Mouse (Mus musculus) erythroid progenitor cell, adult 5-6 weeks (primary cell): ENCODE data around the gene Rcan1. TPM values are rescaled to one million over a fixed set of nuclear protein-coding genes. Genes with fewer than 3 reads are reported as not detected.

Experiments used
- ATAC-seq: replicated peaks from 2 replicates; pipeline ENCODE4 v1.8.0; 2016; ENCODE audit warnings: moderate number of reproducible peaks, mild to moderate bottlenecking, moderate TSS enrichment, inconsistent platforms; ENCODE audit not compliant: poor library complexity, low FRiP score, severe bottlenecking
- total RNA-seq, 2 experiments: library from RNA; stranded (forward) in 1 of 2; stranded (reverse) in 1 of 2; fragments of 150-400 nt in 1 of 2; fragments of 186-747, 209-891 nt in 1 of 2; gene quantifications; 2 replicates each; pipeline versions ENCODE4 v1.2.3 to v1.2.4; 2015 to 2017; ENCODE audit warnings: low replicate concordance in 2 of 2

Rcan1 gene
- total RNA-seq, 2 experiments from 2014 or later: 3.4 to 3.9 TPM

- ATAC-seq: peak; percentile 61
These were observed 4.6 kb upstream of the Rcan1 start for GRCm38 (mm10) chr16:92475093-92475860.

DNA sequence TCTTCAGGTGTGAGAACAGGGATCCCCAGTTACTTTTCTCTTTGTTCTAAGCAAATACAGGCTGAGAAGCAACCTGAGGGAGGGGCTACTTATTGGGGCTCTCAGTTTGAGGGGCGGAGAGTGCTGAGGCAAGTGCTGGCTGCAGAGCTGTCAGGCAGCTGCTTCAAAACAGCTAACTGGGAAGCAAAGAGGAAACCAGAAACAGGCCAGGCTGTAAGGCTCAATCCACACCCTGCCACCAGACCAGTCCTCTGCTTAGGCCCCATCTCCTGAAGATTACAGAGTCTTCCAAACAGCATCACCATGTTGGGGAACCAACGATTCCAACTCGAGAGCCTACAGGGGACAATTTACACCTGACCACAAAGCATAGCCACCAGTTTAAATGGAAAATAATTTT lies 2.2 kb upstream of the Rcan1 start:
- ATAC-seq: no peak

GRCm38 (mm10) chr16:92468459-92468858 lies 2.2 kb downstream of the Rcan1 start:
- ATAC-seq: no peak

- ATAC-seq: no peak
These were observed 3.6 kb downstream of the Rcan1 start for GRCm38 (mm10) chr16:92467041-92467440.

GRCm38 (mm10) chr16:92465642-92466526 lies 4.8 kb downstream of the Rcan1 start:
- ATAC-seq: peak; percentile 98

DNA sequence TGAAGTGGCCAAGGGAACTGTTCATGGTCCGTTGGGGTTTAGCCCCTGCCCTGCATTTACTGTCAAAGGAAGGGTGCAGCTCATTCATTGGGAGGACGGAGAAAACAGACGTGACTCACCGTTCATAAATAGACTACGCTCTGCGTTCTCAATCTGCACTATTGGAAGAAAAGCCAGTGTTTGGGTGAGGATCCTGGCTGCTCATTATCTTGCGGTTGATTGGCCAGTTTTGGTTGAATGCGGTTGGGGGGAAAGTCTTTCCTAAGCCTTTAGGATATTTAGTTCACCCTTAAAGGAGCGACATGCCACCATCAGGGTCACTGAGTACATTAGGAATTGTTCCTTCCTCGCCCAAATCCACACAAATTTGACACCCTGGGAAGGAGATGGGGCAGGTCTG lies 5.4 kb downstream of the Rcan1 start:
- no peak for ATAC-seq

- peak; percentile 43; the same call in 1 of the 2 replicates for ATAC-seq
These were observed 6.2 kb downstream of the Rcan1 start for GRCm38 (mm10) chr16:92464390-92464972.

- ATAC-seq: no peak
These were observed 9.3 kb downstream of the Rcan1 start for GRCm38 (mm10) chr16:92461412-92461811.

DNA sequence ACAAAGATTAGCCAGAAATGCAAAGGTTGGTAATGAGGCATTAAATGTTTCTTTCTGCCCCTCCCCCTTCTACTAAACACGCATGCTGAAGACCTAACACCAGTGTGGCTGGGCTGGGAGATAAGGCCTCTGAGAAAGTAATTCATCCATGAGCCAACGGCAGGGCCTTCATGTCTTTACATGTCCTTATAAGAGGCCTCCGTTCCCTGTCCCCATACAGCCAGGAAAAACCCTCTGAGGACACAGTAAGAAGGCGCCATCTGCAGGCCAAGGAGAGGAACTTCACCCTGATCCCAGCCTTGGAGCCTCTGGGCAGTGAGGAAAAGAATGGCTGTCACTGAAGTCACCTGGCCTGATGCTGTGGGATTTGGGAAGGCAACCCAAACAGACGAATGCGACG lies 13.1 kb downstream of the Rcan1 start:
- no peak for ATAC-seq

DNA sequence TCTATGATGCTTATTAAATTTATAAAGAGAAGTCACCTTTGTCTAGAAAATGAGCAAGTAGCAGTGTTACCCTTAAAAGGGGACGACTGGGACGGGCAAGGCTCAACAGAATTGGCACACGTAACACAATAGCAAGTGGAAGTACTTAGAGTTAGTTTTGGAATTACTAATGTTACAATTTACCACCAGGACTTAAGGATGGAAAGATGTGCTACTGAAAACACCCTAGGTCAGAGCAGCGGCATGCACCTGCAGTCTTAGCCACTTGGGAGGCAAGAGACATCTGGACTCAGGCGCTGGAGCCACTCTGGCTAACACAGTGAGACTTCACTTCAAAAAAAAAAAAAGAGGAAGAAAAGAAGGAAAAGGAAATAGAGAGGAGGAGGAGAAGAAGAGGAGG lies 14.7 kb downstream of the Rcan1 start:
- ATAC-seq: no peak

DNA sequence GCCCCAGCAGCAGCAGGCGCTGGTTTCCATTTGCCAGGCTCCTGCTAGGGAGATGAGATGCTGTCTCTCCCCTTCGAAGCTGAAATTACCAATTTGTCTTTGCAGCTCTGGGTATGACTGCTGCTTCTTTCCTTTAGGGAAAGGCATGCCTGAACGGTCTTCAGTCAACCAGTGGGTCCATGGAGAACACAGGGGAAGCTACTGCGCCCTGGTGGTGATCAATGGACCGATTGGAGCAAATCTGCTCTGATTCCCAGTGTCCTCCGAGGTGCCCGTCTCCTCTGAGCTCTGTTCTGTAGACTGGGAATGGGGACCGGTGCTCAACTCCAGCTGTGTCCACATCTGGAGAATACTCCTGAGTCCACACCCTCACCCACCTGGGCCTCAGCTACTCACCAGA lies 15.2 kb downstream of the Rcan1 start:
- no peak for ATAC-seq

DNA sequence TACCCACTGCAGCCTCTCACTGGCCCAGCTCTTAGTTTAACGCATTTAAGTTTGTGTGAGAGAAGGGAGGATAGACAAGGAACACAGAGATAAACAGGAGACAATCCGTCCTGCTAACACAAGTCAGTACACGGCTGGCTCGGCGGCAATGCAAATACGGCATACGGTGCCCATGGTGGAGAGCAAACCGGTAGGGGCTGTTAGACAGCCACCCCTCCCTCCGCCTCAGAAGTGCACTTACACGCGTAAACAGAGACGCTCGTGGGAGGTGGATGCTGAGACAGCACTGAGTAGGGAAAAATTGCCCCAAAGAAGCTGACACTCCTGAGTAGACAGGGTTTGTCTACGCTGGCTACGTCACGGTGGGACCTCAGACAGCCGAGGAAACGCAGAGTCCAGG lies 16.2 kb downstream of the Rcan1 start:
- ATAC-seq: no peak

- no peak for ATAC-seq
These were observed 16.7 kb downstream of the Rcan1 start for GRCm38 (mm10) chr16:92454002-92454401.

GRCm38 (mm10) chr16:92452609-92453008 lies 18.1 kb downstream of the Rcan1 start:
- no peak for ATAC-seq

DNA sequence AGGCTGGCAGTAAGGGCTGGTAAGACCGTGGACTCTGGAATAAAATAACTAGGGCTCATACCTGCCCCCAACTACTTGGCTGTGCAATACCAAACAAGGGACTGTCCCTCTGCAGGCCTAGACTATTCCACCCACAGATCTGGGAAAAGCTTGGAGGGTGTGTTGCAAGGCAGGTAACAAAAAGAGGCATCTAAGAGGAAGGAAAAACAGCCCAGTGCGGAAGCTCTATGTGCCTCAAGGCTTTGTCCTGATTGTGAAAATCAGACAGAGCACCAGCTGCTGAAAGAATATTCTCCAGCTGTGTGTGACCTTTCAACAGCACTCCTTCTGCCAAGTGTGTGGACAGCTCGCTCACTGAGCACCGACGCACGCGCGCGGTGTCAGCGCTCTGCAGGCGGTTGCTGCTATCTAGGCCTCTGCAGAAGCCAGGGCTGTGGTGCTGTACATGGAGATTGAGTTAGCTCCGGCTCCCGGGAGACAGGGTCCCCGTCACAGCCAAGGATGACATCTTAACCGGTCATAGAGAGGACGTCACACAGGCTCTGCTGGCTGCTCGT lies 19.1 kb downstream of the Rcan1 start:
- no peak for ATAC-seq

- ATAC-seq: no peak
These were observed 20.3 kb downstream of the Rcan1 start for GRCm38 (mm10) chr16:92450331-92450730.

DNA sequence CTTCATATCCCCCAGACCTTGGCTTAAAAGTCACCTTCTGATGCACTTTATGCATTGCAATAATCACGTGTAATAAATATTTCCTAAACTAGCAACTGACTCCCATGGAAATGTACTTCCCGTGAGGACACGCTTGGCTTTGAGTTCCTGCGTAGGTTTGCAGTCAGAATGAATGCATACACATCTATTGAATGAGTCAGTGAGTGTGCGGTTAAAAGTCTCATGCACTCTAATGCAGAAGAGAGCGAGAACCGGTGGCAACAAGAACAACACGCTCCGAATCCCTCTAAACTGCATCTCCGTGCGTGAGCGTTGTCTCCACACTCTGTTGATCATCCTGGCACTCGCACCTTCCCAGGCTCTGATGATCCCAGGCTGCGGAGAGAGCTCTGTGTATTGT lies 21.6 kb downstream of the Rcan1 start:
- ATAC-seq: no peak

- ATAC-seq: no peak
These were observed 25.3 kb downstream of the Rcan1 start for GRCm38 (mm10) chr16:92445377-92445776.

DNA sequence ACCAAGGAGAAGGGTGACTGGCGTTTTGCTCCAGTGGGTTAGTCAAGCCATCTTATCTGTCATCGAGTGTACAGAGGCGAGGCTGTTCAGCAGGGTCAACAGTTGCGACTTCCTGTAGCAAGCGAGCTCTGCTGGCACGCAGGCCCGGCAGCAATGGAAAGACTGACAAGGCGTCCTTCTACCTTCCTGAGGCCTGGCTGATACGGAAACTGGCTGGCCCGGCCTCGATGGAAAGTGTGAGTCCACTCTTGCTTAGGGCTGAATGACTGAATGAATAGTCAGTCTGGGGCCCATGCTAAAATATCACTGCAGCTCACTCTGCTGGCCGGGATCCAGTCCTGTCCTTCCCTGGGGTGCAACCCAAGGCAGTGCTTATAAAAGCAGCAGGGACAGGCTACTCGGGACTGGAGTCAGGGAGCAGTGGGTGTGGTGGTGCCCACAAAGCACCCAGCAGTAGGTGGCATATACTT lies 27.0 kb downstream of the Rcan1 start:
- ATAC-seq: no peak

DNA sequence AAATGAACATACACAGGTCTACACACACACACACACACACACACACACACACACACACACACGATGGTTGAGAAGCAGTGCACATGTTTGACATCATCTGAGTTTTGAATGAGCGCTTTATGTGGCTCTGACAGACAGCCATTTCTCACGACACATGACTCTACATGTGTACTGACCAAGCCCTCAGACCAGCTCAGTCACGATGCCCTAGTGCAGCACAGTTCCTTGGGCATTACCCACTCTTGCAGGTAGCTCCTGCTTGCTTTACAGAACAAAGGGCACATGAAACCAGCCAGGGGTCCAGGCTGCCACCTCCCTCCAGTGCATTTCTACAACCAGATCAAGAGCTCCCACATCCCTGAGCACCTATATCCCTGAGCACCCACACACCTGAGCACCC lies 27.7 kb downstream of the Rcan1 start:
- no peak for ATAC-seq
